Mouse (Mus musculus): Measurements from ENCODE around the gene Gm3453. TPM values are rescaled to one million over a fixed set of nuclear protein-coding genes. Genes with fewer than 3 reads are reported as not detected.

Gm3453 gene
- not detected for polyA plus RNA-seq (2015; fragmentation: Illumina TruSeq; extraction: RNeasy Lipid Tissue Mini Kit (QIAGEN cat#74804); ENCODE audit: insufficient read depth, low read depth, low replicate concordance)

DNA sequence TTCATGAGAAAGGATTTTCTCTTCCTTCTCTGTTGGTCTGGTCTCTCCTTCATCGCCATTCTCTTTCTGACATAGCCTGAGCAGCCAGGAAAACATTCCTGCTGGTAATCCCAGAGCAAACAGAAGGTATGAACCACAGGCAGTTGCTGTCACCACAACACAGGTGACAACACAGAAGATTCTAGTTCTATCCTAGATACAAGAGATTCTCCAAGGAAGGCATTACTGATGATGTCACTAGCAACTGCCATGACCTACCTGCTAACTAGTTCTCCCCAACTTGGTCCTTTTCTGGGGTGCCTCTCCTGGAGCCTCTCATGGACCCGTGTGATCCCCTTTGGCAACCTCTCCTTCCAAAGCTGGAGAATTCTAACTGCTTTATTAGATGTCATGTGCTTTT is at the start of gene Gm3453:
Gene Gm3453, minus strand, starts transcription at position 101 of the 400 bp plus-strand sequence.

GRCm38 (mm10) chr14:5961635-5962034 is 17.3 kb downstream of the Gm3453 start, which contains the start of gene Gm3248:
Gene Gm3248, minus strand, starts transcription at chr14:5961745.

Other genes starting within 250 kb of the Gm3453 start
- not detected for gene Gm3373, start 237.6 kb downstream of the Gm3453 start, polyA plus RNA-seq (2015; fragmentation: Illumina TruSeq; extraction: RNeasy Lipid Tissue Mini Kit (QIAGEN cat#74804); ENCODE audit: insufficient read depth, low read depth, low replicate concordance)
- gene Gm3383, start 171.2 kb downstream of the Gm3453 start, polyA plus RNA-seq (2015; fragmentation: Illumina TruSeq; extraction: RNeasy Lipid Tissue Mini Kit (QIAGEN cat#74804); ENCODE audit: insufficient read depth, low read depth, low replicate concordance) = not detected
- gene Gm3424, start 148.8 kb downstream of the Gm3453 start, polyA plus RNA-seq (2015; fragmentation: Illumina TruSeq; extraction: RNeasy Lipid Tissue Mini Kit (QIAGEN cat#74804); ENCODE audit: insufficient read depth, low read depth, low replicate concordance) = not detected
- not detected for gene Gm8237, start 98.8 kb downstream of the Gm3453 start, polyA plus RNA-seq (2015; fragmentation: Illumina TruSeq; extraction: RNeasy Lipid Tissue Mini Kit (QIAGEN cat#74804); ENCODE audit: insufficient read depth, low read depth, low replicate concordance)
- not detected for gene Gm3248, start 17.4 kb downstream of the Gm3453 start, polyA plus RNA-seq (2015; fragmentation: Illumina TruSeq; extraction: RNeasy Lipid Tissue Mini Kit (QIAGEN cat#74804); ENCODE audit: insufficient read depth, low read depth, low replicate concordance)
- not detected for gene Gm6337, start 79.1 kb upstream of the Gm3453 start, polyA plus RNA-seq (2015; fragmentation: Illumina TruSeq; extraction: RNeasy Lipid Tissue Mini Kit (QIAGEN cat#74804); ENCODE audit: insufficient read depth, low read depth, low replicate concordance)
- not detected for gene Gm8206, start 114.8 kb upstream of the Gm3453 start, polyA plus RNA-seq (2015; fragmentation: Illumina TruSeq; extraction: RNeasy Lipid Tissue Mini Kit (QIAGEN cat#74804); ENCODE audit: insufficient read depth, low read depth, low replicate concordance)
- 0.54 TPM for gene Gm3468, start 129.5 kb upstream of the Gm3453 start, polyA plus RNA-seq (2015; fragmentation: Illumina TruSeq; extraction: RNeasy Lipid Tissue Mini Kit (QIAGEN cat#74804); ENCODE audit: insufficient read depth, low read depth, low replicate concordance)
- gene Gm3476, start 146.7 kb upstream of the Gm3453 start, polyA plus RNA-seq (2015; fragmentation: Illumina TruSeq; extraction: RNeasy Lipid Tissue Mini Kit (QIAGEN cat#74804); ENCODE audit: insufficient read depth, low read depth, low replicate concordance) = not detected
- not detected for gene Gm21560, start 240.2 kb upstream of the Gm3453 start, polyA plus RNA-seq (2015; fragmentation: Illumina TruSeq; extraction: RNeasy Lipid Tissue Mini Kit (QIAGEN cat#74804); ENCODE audit: insufficient read depth, low read depth, low replicate concordance)

Measured in pancreas, adult 10 weeks (tissue).